Mouse (Mus musculus) heart, postnatal 14 days (tissue): ENCODE results near the gene Ccdc84. TPM values are rescaled to one million over a fixed set of nuclear protein-coding genes. Genes with fewer than 3 reads are reported as not detected.
"Not testable (repeated sequence)": the region's sequence is repeated elsewhere in the genome, so short reads cannot be mapped to it uniquely, and the experiment has no call there.

Experiments
- DNase-seq, 2 experiments: peaks; one replicate each; pipeline ENCODE4 v3.0.0; 2021 to 2022
- intact Hi-C: fragments of 180-260 bp; cut with DNase I; formaldehyde crosslinking; loops from one replicate; pipeline ENCODE4 v1.15.1; 2025
- total RNA-seq, 2 experiments: library from RNA; stranded (reverse); gene quantifications; 2 replicates each; pipeline ENCODE4 v1.2.3; 2021

The Ccdc84 gene
- total RNA-seq, 2 experiments from 2014 or later = 11.4 to 11.9 TPM

DNA sequence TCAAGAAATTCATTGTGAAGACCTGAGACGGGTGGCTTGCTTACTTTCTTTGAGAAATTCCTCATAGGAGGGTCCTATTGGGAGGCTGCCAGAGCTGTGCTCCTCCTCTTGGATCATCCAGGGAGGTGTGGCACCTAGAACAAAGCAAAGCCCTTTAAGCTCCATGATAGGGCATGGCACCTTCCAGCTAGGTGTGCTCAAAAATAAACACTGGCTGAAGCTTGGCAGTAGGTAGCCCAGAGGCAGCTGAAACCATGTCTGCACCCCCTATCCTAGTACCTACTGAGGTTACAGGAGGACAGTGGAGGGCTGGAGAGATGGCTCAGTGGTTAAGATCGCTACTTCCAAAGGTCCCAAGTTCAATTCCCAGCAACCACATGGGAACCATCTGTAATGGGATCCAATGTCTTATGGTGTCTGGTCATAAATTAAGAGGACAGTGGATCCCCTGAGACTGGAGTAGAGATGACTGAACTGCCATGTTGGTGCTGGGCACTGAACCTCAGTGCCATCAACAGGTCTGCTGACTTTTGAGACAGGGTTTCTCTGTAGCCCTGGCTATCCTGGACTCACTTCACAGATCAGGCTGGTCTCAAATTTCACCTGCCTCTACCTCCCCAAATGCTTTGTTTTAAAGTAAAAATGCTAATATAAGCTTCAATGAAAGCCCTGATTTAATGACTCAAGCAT, 7.6 kb downstream of the Ccdc84 start:
- no peak for DNase-seq
- intact Hi-C loops = no loop called here

DNA sequence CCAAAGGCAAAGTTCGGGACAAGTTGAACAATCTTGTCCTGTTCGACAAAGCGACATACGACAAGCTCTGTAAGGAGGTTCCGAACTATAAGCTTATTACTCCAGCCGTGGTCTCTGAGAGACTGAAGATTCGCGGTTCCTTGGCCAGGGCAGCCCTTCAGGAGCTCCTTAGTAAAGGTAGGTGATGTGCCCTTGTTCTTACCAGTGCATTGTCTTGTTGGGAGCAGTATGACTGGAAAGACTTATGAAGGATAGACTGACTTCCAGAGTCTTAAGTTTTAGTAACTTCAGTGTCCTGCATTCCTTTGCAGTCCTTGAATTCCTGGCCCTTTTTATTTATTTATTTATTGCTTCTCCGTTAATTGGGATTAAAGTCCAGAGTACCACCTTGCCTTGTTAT, 9.7 kb downstream of the Ccdc84 start:
- DNase-seq, intact Hi-C loops: not testable (repeated sequence)

DNA sequence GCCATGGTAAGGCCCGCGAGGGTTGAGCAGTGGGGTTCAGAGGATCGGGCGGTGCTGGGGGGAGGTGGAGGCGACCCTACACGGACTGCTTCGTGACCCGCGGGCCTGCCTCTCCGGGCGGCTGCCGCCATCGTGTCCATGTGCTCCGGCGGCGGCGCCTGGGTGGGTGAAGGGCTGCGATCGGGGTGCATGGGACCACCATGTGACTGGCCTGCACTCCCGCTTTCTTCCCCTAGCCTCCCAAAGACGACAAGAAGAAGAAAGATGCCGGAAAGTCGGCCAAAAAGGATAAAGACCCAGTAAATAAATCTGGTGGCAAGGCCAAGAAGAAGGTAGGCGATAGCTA, 10.6 kb downstream of the Ccdc84 start:
- intact Hi-C loops = no loop called here
- DNase-seq = no peak

DNA sequence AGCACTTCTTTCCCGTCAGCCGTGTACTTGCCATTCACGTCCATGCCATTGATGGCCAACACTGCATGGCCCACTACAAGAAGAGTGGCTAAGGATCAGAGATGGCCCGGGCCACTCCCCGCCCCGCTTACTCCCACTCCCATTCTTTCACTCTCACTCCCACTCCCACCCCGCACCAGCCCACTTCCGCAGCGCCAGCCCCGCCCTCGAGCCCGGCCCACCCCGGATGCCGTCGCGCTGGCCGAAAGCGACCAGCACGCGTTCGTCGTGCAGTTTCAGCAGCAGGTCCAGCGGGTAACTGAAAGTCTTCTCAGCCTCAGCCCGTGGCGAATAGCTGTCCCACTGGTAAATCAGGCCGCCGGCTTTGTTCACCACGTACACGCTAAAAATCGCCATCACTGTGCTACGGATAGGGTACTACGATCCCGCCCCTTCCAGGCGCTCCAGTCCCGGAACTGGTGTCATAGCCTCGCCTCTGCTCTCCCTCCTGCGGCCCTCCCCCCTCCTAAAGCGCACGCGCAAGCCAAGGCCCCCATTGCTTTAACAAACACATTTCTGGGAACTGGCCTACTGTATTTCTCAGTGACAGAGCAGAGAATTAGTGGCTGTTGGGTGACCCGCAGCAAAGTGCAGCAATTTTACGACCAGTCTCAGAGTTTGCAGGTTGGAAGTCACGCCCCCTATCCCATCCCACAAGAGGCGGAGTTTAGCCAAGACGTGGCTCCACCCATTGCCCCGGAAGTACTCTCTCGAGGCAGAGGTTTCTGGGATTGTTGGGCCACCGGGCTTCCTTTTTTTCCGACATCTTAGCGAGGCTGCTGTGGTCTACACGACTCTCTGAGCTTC, 11.2 kb downstream of the Ccdc84 start, which contains the start of the genes Rps25 and Trappc4:
Gene Rps25, plus strand, starts transcription at position 234 of the 846 bp plus-strand sequence.
Gene Trappc4, minus strand, starts transcription at position 695 of the 846 bp plus-strand sequence.
- intact Hi-C loops = no loop called here
- DNase-seq = peak; percentile 89 to 93

DNA sequence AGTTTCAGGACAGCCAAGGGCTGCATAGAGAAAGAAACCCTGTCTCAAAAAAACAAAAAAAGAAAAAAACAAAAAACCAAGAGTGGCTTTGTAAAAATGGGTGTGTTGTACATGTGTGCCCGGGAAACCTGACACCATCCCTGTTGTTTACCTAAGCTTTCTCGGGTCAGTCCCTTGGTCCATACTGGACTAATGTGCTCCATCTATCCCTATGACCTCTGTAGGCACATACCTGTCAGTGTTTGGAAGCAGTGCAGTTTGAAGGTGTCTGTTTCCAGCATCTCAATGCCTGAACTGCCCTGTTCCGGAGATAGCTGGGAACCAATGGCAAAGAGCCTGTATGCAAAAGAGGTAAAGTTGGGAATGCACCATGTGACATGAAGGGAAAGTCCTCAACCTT, 13.4 kb downstream of the Ccdc84 start:
- intact Hi-C loops = no loop called here
- no peak for DNase-seq

DNA sequence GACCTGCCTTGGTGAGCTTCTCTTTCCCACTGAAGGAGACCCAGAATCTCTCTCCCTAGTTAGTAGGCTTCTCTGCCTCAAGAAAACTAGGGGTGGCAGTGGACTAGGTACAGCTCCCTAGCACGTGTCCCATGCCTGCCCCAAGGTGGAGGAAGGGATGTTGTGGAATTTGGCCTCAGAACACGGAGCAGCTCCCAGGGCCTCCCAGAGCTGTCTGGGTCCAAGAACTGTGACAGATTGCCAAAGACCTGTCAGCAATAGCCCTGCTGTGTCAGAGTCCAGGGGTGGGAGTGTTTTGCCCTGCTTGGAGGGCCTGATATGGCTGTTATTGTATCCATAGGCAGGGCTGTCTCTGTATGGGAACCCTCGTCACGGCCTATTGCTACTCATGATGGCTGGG, 17.3 kb downstream of the Ccdc84 start:
- peak; percentile 43 to 64 for DNase-seq

DNA sequence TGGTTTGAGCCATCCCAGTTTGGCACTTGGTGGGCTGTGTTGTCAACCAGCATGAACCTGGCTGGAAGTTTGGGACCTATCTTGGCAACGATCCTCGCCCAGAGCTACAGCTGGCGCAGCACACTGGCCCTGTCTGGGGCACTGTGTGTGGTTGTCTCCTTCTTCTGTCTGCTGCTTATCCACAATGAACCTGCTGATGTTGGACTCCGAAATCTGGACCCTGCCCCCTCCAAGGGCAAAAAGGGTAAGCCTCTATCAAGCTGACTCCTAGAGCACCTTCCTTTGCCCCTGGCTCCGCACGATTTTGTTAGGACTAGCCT, 18.6 kb downstream of the Ccdc84 start:
- intact Hi-C loops = no loop called here
- peak; percentile 35 to 49 for DNase-seq

More for the DNA sequence above, 17.3 kb downstream of the Ccdc84 start:
- intact Hi-C loops = no loop called here

DNA sequence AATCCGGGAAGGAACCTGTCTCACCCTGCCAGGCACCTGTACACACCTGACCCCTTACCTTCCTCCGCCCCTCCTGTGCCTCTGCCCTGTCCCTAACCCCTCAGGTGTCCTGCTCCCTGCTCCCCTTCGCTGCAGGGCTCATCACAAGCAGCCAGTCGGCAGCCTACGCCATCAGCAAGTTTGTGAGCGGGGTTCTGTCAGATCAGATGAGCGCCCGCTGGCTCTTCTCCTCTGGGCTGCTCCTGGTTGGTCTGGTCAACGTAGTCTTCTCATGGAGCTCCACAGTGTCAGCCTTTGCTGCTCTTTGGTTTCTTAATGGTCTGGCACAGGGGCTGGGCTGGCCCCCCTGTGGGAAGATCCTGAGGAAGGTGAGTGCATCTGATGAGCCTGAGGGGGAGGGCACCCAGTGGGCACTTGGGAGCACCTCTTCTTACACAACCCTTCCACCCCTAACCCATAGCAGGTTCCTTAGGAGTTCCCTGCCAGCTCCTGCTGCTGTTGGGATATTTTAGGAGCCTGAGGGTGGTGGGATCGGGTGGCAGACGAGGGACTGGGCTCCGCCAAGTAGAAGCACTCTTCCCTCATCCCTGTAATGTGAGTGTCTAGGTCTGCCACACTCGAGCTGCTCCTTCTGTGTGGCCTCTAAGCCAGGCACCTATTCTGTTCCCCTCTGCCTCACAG, 19.1 kb downstream of the Ccdc84 start:
- intact Hi-C loops = no loop called here
- DNase-seq = no peak

DNA sequence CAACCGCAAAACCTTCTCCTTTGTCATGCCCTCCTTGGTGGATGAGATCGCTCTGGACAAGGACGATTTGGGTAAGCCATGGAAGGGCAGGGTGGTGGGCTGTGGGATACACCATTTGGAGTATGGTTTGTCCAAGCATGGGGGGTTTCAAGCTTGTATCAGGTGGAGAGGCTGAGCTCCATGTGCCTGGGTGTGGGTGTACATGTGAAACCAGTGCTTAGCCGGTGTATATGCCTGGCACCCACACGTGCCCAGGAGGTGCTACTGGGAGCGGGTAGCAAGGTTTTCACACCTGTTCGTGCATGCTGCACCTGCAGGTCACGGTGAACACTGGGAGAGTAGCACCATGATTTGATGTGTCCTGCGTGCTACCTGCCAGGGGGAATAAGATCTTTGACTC, 19.8 kb downstream of the Ccdc84 start:
- intact Hi-C loops = no loop called here
- DNase-seq = no peak

DNA sequence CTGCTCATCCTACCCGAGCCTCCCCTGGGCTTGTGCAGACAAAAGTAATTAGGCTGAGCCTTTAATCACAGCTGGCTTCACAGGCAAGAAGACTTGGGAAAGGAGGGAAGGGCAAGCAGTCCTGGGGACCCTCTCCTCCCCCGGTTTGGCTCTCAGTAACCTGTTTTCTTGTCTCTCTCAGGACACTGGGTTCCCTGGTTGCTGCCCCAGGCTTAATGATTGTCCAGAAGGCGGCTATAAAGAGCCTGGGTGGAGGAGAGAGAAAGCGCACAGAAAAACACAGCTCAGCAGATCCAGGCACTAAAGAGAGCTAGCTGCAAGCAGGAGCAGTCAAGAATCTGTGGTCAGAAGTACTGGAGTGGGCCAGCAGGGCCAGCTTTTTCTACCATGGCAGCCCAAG, 20.3 kb downstream of the Ccdc84 start:
- DNase-seq = no peak
- intact Hi-C loops = no loop called here

DNA sequence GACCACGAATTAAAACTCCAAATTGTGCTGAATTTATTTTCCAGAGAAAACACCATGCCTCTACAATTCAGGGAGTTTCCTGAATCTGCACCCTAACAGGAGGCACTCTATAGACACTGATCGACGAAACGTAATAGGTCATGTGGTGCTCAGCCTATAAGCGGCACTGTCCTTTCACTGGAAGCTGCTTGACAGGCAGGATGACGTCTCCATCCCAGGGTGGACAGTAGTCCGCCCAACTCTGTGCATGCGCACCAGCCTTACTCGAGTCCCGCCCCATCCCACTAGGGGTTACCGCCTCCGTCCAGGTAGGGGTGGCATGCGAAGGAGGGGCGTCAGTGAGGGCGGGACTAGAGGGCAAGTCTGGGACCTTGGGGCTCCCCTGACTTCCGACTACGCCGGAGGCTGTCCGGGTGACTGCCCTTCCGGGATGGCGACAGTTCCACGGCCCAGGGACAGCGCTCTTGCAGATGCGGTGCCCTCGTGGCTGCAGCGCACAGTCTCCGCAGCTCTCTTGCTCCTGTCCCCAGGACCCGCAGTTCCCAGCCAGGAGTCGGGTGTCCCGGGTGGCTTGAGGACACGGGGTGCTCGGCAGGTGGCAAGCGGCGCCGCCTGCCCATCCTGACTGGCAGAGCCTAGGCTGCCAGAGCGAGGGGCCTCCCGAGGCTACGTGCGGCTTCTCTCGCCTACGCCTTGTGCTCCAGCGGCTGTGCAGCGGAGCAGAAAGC, 21.5 kb downstream of the Ccdc84 start, which contains the start of gene Slc37a4:
Gene Slc37a4, plus strand, starts transcription at position 169 of the 728 bp plus-strand sequence.
- DNase-seq = peak; percentile 90 to 91
- intact Hi-C loops = no loop called here

DNA sequence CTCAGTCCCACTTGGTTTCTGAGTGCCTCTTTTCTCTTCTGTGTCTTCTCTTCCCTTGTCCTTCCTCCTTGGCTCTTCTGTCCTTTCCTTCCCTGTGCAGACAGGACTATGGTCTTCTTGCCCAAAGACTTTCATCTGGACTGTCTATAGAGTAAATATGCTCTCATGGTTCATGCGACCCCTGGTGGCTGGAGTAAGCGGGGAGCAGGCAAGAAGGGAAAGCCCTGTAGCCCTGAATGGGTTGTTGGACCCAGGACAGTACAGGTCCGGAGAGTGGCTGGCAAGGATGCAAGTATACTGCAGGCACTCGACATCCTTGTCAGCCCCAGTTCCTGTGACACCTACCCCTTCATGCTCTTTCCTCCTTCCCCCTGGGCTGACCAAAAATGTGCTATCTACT, 26.9 kb downstream of the Ccdc84 start:
- intact Hi-C loops = loop anchor here (2.0 to 5.0 kb wide), 2 partner anchors 153 to 264 kb away; no protein-coding TSS in a partner anchor
- DNase-seq = peak; percentile 76 to 83

DNA sequence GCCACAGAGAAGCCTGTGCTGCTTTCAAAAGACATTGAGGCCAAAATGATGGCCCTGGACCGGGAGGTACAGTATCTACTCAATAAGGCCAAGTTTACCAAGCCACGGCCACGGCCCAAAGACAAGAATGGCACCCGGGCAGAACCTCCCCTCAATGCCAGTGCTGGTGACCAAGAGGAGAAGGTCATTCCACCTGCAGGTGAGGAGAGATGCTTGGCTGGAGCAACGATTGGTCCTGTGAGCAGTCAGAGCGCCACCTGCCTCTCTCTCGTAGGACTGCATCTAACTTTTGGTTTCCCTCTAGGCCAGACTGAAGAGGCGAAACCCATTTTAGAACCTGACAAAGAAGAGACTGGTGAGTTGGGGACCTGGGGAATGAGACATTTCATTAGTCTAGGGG, 29.1 kb downstream of the Ccdc84 start:
- intact Hi-C loops = loop anchor here (10.0 kb wide), 1 partner anchor 404 kb away; no protein-coding TSS in a partner anchor
- DNase-seq = peak; percentile 41 to 57

DNA sequence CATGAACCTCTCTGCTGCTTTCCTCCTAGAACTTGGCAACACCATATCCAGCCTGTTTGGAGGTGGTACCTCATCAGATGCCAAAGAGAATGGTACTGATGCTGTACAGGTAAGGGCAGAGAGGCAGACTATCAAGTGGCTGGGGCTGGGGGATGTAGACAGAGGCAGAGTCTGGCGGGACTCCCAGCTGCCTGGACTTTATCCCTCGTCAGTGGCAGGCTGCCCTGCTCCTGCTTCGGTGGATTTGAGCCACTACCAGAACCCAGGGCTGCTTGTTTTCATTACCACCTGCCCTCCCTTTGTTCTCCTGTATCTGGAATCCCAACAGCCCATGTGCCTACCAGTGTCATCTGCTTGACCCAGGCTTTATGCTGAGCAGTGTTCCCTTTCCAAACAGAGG, 31.1 kb downstream of the Ccdc84 start:
- no peak for DNase-seq
- intact Hi-C loops = loop anchor here (10.0 kb wide), 1 partner anchor 402 kb away; no protein-coding TSS in a partner anchor

DNA sequence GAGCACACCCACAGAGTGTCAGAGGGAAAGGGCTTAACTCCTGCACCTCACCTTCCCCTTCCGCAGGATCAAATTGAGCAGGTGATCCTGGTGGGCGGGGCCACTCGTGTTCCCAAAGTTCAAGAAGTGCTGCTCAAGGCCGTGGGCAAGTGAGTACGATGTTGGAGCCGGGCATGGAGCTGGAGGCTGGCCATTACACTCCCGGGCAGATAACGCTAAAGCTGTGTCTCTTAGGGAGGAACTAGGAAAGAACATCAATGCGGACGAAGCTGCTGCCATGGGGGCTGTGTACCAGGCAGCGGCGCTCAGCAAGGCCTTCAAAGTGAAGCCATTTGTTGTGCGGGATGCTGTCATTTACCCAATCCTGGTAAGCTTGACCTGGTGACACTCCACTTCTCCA, 33.8 kb downstream of the Ccdc84 start:
- intact Hi-C loops = loop anchor here (10.0 kb wide), 1 partner anchor 400 kb away; no protein-coding TSS in a partner anchor
- no peak for DNase-seq

DNA sequence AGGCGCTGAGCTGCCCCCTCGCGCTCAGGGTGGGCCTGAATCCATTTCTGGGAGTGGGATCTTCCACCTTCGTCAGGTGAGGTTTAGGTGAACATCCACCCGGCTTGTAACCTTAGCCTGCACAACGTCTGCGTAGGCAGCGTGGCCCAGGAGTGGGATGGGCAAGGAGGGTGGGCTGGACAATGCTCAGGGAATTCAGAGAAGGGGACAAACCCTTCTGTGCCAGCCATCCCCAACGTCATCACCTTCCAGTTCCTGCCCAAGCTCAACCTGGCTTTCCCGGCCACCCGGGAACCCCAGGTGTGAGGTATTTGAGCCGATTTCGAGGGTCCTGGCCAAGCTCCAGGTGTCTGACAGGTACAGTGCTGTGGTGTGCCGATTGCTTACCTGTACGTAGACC, 38.5 kb downstream of the Ccdc84 start:
- intact Hi-C loops = loop anchor here (10.0 kb wide), 1 partner anchor 395 kb away; no protein-coding TSS in a partner anchor
- DNase-seq = no peak

DNA sequence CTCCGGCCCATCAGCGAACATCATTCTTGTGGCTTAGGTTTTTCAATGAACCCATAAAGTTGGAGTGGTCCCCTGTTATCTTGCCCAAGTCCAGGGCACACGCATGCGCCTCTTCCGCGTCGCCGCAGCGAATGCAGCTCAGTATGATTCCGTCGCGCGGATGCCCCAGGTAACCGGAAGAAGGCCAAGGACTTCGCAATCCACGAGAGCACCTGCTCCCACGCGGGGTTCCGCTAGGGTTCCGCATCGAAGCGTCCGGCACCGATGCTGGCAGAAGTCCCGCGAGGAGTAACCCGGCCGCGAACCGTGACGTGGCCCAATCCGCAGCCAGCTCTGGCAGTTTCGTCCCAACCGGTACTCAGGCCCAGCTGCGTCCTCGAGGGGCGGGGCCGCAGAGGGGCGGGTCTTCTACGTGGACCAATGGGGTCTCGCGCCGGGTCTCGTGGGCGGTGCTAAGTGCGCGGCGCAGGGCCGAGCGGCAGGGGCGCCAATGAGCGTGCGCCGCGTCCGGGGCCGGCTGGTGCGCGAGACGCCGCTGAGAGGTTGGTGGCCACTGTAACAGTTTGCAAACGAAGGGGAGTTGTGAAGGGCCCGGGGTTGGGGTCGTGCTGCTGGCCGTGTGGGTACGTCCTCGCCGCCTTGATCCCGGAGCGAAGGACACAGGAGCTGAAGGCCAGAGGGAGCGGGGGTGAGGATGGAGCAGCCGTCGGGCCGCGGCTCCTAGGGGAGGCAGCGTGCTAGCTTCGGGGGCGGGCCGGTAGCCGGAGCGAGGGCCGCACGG, 39.1 kb downstream of the Ccdc84 start, which contains the start of gene Hyou1:
Gene Hyou1, plus strand, starts transcription at position 437 of the 781 bp plus-strand sequence.
- intact Hi-C loops = no loop called here
- peak; percentile 99 to 100 for DNase-seq

DNA sequence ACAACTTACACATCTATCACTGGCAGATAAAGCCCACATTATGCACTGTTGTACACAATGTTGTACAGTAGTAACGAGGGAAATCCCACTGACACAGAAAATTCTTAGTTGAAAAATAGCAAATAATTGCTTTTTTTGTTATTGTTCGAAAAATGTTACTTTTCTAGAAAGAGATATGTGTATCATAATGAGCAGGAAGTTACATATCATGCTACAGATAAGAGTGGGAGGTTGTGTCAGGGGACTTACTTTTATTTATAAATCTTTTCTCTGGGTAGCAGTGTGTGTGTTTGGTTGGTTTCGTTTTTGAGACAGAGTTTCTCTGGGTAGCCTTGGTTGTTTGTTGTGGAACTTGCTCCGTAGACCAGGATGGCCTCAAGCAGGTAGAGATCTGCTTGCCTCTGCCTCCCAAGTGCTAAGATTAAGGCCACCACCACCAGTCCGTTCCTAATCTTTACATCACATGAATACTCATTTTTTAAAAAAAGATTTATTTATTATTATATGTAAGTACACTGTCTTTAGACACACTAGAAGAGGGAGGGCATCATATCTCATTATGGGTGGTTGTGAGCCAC, 40.1 kb downstream of the Ccdc84 start:
- DNase-seq = no peak
- intact Hi-C loops = no loop called here

DNA sequence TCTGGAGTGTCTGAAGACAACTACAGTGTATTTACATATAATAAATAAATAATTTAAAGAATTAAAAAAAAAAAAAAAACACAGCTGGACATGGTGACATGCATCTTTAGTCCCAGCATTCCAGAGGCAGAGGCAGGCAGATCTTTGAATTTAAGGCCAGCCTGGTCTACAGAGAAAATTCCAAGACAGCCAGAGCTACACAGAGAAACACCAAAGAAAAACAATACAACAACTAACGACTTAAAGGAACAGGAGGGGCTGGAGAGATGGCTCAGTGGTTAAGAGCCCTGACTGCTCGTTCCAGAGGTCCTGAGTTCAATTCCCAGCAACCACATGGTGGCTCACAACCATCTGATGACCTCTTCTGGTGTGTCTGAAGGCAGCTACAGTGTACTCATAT, 41.0 kb downstream of the Ccdc84 start:
- intact Hi-C loops, DNase-seq: not testable (repeated sequence)
